Mouse (Mus musculus) kidney, adult 2 months (tissue): ENCODE results near the gene Myh14. TPM values are rescaled to one million over a fixed set of nuclear protein-coding genes. Genes with fewer than 3 reads are reported as not detected.

Experiments
- DNase-seq: peaks from one replicate; pipeline ENCODE4 v3.0.0; 2021
- H3K27ac ChIP-seq: fragments of 200-500 bp; 2 replicates; pipeline ENCODE4 v1.5.1; 2012; ENCODE audit warnings: low read depth, low read length, control low read depth, inconsistent platforms; ENCODE audit not compliant: insufficient read depth
- H3K27me3 ChIP-seq: fragments of 200-500 bp; replicated peaks from 2 replicates; pipeline ENCODE4 v1.6.1; 2012; ENCODE audit warnings: mild to moderate bottlenecking, moderate library complexity, low read length, inconsistent platforms; ENCODE audit not compliant: control insufficient read depth, insufficient read depth
- H3K36me3 ChIP-seq: fragments of 200-500 bp; 2 replicates; pipeline ENCODE4 v1.6.1; 2012; ENCODE audit warnings: mild to moderate bottlenecking, moderate library complexity, low read length, inconsistent platforms; ENCODE audit not compliant: control insufficient read depth, insufficient read depth
- H3K4me1 ChIP-seq: fragments of 200-500 bp; 2 replicates; pipeline ENCODE4 v1.6.1; 2011; ENCODE audit warnings: low read length; ENCODE audit not compliant: control insufficient read depth, insufficient read depth
- H3K4me3 ChIP-seq: fragments of 200-500 bp; 2 replicates; pipeline ENCODE4 v1.5.1; 2011; ENCODE audit warnings: mild to moderate bottlenecking, low read depth, low read length, control low read depth; ENCODE audit not compliant: insufficient read depth
- CTCF ChIP-seq: fragments of 200-500 bp; conservative IDR thresholded peaks from 2 replicates; pipeline ENCODE4 v1.5.1; 2011; ENCODE audit warnings: low read depth, mild to moderate bottlenecking, control low read depth, low read length, moderate library complexity, mixed read lengths; ENCODE audit not compliant: insufficient read depth, insufficient read length
- POLR2A ChIP-seq: fragments of 200-500 bp; IDR thresholded peaks from one replicate; pipeline ENCODE4 v1.6.1; 2011; ENCODE audit warnings: low read depth, low read length, control low read depth
- WGBS: fragments of 180-500 bp; shearing (Covaris S2); methylation state at CpG from one replicate; pipeline ENCODE4 v1.1.7; 2018; 5-methylcytosine and 5-hydroxymethylcytosine counted together
- polyA plus RNA-seq: library from polyadenylated mRNA; depleted of rRNA; stranded (reverse); fragments of >200 nt; gene quantifications from 2 replicates; pipeline ENCODE4 v1.2.3, GENCODE M21; 2012; rRNA removed

Myh14 gene
- polyA plus RNA-seq, 1 experiment = 12.4 TPM

GRCm38 (mm10) chr7:44568803-44569202 lies 101.8 kb downstream of the Myh14 start:
- H3K4me1 ChIP-seq = peaks cover 6% of the 10 kb centered on the region; the same call in 1 of the 2 replicates
- H3K36me3 ChIP-seq = no peaks in the 10 kb centered on the region
- no peaks in the 10 kb centered on the region for H3K27me3 ChIP-seq
- H3K27ac ChIP-seq = no peak overlapping the region
- no peak for DNase-seq
- no peak overlapping the region for H3K4me3 ChIP-seq
- 57% methylated on average over 9 of the region's 9 CpGs for WGBS
- TF ChIP-seq POLR2A (no peak), CTCF (no peak)

DNA sequence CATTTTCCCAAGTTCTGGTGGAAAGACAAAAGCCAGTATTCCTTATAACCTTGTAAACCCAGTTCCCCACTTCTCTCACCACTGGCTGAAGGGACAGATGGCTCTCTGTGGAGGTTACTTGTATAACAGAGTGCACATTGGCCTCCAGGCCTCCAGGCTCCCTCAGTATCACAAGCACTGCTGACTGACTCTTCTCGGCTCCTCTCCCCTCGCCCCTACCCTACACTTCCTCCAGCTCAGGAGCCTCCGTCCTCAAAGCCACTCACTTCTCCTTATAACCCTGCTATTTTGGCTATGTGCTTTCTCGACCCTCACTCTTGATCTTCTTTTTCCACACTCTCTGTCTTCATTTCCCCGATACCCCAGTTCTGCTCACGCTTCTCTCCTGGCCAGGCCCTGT lies 105.2 kb downstream of the Myh14 start:
- H3K27me3 ChIP-seq = no peaks in the 10 kb centered on the region
- peaks cover 6% of the 10 kb centered on the region; the same call in 1 of the 2 replicates for H3K4me1 ChIP-seq
- H3K36me3 ChIP-seq = no peaks in the 10 kb centered on the region
- no peak for DNase-seq
- WGBS = 62% methylated on average over 6 of the region's 6 CpGs
- no peak for TF ChIP-seq POLR2A
- TF ChIP-seq CTCF = no peak
- H3K27ac ChIP-seq = no peak overlapping the region
- no peak overlapping the region for H3K4me3 ChIP-seq

- no peak overlapping the region for H3K4me3 ChIP-seq
- no peaks in the 10 kb centered on the region for H3K27me3 ChIP-seq
- TF ChIP-seq CTCF = no peak
- no peak for TF ChIP-seq POLR2A
- H3K27ac ChIP-seq = peak overlapping the region; percentile 24; the same call in 1 of the 2 replicates
- DNase-seq = peak; percentile 88
- WGBS = 49% methylated on average over 10 of the region's 10 CpGs
- no peaks in the 10 kb centered on the region for H3K36me3 ChIP-seq
- H3K4me1 ChIP-seq = peaks cover 6% of the 10 kb centered on the region; the same call in 1 of the 2 replicates
These were observed 106.2 kb downstream of the Myh14 start for GRCm38 (mm10) chr7:44564486-44564885.

GRCm38 (mm10) chr7:44563284-44563683 lies 107.4 kb downstream of the Myh14 start:
- Histone ChIP-seq H3K27ac (no peak overlapping the region), H3K4me1 (peaks cover 6% of the 10 kb centered on the region; the same call in 1 of the 2 replicates), H3K4me3 (no peak overlapping the region), H3K27me3 (no peaks in the 10 kb centered on the region), H3K36me3 (no peaks in the 10 kb centered on the region)
- WGBS = 39% methylated on average over 8 of the region's 8 CpGs
- TF ChIP-seq POLR2A (no peak), CTCF (no peak)
- peak; percentile 35 for DNase-seq

DNA sequence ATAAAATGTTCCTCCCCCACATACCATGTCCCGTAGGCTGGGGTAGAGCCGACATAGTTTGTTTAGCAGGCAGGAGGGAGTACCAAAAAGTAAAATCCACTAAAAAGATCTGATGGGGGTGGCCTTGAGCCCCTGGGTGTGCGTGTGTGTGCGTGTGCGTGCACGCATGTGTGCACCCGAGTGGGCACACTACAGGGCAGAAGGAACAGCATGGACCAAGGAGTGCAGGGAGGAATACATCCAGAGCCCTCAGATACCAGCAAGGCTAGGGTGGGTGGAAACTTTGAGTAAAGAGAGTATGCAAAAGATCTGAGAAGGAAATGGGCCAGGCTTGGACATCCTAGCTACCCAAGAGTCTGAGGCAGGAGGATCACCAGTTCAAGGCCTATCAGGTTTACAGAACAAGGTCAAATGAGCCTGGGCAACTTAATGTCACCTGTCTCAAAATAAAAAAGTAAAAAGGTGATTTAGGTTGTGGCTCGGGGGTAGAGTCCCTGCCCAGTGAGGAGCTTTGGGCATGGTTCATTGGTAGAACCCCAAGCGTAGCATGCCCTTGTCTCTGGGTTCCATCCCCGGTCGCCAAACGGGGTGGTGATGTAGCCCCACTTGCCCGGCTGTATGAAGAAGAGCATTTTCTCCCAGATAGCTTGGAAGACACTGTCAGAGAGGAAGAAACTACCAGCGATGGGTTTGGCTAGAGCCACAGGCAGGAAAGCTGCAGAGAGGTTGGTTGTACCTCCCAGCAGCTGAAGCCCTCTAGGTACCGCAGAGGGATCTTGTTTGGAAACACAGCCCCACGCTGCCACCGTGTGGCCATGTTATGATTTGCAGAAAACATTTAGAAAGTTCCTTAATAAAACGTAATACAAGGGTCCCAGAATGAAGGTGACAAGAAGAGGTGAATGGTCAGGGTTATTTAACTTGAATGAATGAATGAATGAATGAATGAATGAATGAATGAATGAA lies 109.9 kb downstream of the Myh14 start:
- Histone ChIP-seq H3K27ac (no peak overlapping the region), H3K4me3 (no peak overlapping the region), H3K36me3 (no peaks in the 10 kb centered on the region), H3K4me1 (peaks cover 6% of the 10 kb centered on the region; the same call in 1 of the 2 replicates), H3K27me3 (no peaks in the 10 kb centered on the region)
- WGBS = 50% methylated on average over 18 of the region's 18 CpGs
- peak; percentile 86 for DNase-seq
- TF ChIP-seq CTCF (peak; percentile 87), POLR2A (no peak)

DNA sequence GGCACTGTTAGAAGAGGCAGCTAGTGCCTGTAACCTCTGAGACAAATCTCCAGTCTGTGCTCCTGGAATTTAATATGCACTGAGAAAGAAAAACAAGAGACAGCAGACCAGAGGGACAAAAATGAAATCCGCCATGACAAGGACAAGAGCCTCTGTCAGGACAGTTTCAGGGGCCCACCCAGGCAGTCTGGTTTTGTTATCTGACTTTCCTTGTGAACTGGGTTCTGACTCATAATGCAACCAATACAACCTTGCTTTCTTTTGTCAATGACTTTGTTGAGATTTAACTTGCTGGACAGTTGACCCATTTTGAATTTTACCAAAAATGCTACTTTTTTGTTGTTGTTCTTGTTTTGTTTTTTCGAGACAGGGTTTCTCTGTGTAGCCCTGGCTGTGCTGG lies 113.0 kb downstream of the Myh14 start:
- 68% methylated on average over 2 of the region's 2 CpGs for WGBS
- Histone ChIP-seq H3K27ac (no peak overlapping the region), H3K4me3 (no peak overlapping the region), H3K27me3 (no peaks in the 10 kb centered on the region), H3K4me1 (peaks cover 8% of the 10 kb centered on the region; the same call in 1 of the 2 replicates), H3K36me3 (no peaks in the 10 kb centered on the region)
- no peak for DNase-seq
- TF ChIP-seq POLR2A = no peak
- no peak for TF ChIP-seq CTCF

Other genes with a start within 250 kb of the Myh14 start
- 0.30 and 0.52 TPM in 2 replicates for gene Lrrc4b, start 241.8 kb downstream of the Myh14 start, polyA plus RNA-seq
- gene Aspdh, start 205.5 kb downstream of the Myh14 start, polyA plus RNA-seq = 224 and 293 TPM in 2 replicates
- gene Josd2, start 202.9 kb downstream of the Myh14 start, polyA plus RNA-seq = 92.8 and 129 TPM in 2 replicates
- 298 and 346 TPM in 2 replicates for gene Emc10, start 174.3 kb downstream of the Myh14 start, polyA plus RNA-seq
- 12.2 and 18.6 TPM in 2 replicates for gene Fam71e1, start 174.3 kb downstream of the Myh14 start, polyA plus RNA-seq
- gene Mybpc2, start 146.2 kb downstream of the Myh14 start, polyA plus RNA-seq = 0.12 and 6.4 TPM in 2 replicates
- 0.88 and 8.3 TPM in 2 replicates for gene Spib, start 138.8 kb downstream of the Myh14 start, polyA plus RNA-seq
- 12.7 and 14.2 TPM in 2 replicates for gene Pold1, start 122.0 kb downstream of the Myh14 start, polyA plus RNA-seq
- gene Nr1h2, start 116.9 kb downstream of the Myh14 start, polyA plus RNA-seq = 136 and 159 TPM in 2 replicates
- gene Napsa, start 98.5 kb downstream of the Myh14 start, polyA plus RNA-seq = 4,402 and 6,941 TPM in 2 replicates
- gene Kcnc3, start 80.2 kb downstream of the Myh14 start, polyA plus RNA-seq = 19.1 and 20.6 TPM in 2 replicates
- gene Izumo2, start 37.9 kb upstream of the Myh14 start, polyA plus RNA-seq = not detected in 2 replicates
- gene Vrk3, start 77.6 kb upstream of the Myh14 start, polyA plus RNA-seq = 78.9 and 93.7 TPM in 2 replicates
- gene Zfp473, start 80.2 kb upstream of the Myh14 start, polyA plus RNA-seq = 0.04 and 0.09 TPM in 2 replicates
- 32.6 and 35.9 TPM in 2 replicates for gene Nup62, start 145.2 kb upstream of the Myh14 start, polyA plus RNA-seq
- gene Il4i1, start 145.5 kb upstream of the Myh14 start, polyA plus RNA-seq = 1.5 and 9.7 TPM in 2 replicates
- 42.1 and 57.2 TPM in 2 replicates for gene Atf5, start 145.8 kb upstream of the Myh14 start, polyA plus RNA-seq
- gene Akt1s1, start 178.1 kb upstream of the Myh14 start, polyA plus RNA-seq = 90.6 and 121 TPM in 2 replicates
- gene Tbc1d17, start 178.2 kb upstream of the Myh14 start, polyA plus RNA-seq = 100 and 114 TPM in 2 replicates
- gene Pnkp, start 186.3 kb upstream of the Myh14 start, polyA plus RNA-seq = 44.9 and 53.4 TPM in 2 replicates
- gene Ptov1, start 198.9 kb upstream of the Myh14 start, polyA plus RNA-seq = 212 and 221 TPM in 2 replicates
- gene Med25, start 221.9 kb upstream of the Myh14 start, polyA plus RNA-seq = 164 and 181 TPM in 2 replicates
- gene Fuz, start 225.2 kb upstream of the Myh14 start, polyA plus RNA-seq = 59.2 and 70.9 TPM in 2 replicates